Mouse (Mus musculus) liver, adult 2 months (tissue): ENCODE data around the gene Rab31. TPM values are rescaled to one million over a fixed set of nuclear protein-coding genes. Genes with fewer than 3 reads are reported as not detected.

Experiments
- DNase-seq: peaks from one replicate; pipeline ENCODE4 v3.0.0-alpha.2; 2011; ENCODE audit warnings: low read depth, low spot score; ENCODE audit errors: extremely low read depth
- H3K27ac ChIP-seq: fragments of 200-500 bp; replicated peaks from 2 replicates; pipeline ENCODE4 v1.5.1; 2012; ENCODE audit warnings: low read depth, mild to moderate bottlenecking, control low read depth, inconsistent platforms, low read length; ENCODE audit not compliant: insufficient read depth
- H3K27me3 ChIP-seq: fragments of 200-500 bp; 2 replicates; pipeline ENCODE4 v1.6.1; 2012; ENCODE audit warnings: mild to moderate bottlenecking, moderate library complexity, low read length, inconsistent platforms; ENCODE audit not compliant: control insufficient read depth, insufficient read depth
- H3K36me3 ChIP-seq: fragments of 200-500 bp; 2 replicates; pipeline ENCODE4 v1.6.1; 2012; ENCODE audit warnings: low read length, inconsistent platforms; ENCODE audit not compliant: control insufficient read depth, insufficient read depth
- H3K4me1 ChIP-seq: fragments of 200-500 bp; 2 replicates; pipeline ENCODE4 v1.6.1; 2011; ENCODE audit warnings: low read length; ENCODE audit not compliant: control insufficient read depth, insufficient read depth
- H3K4me3 ChIP-seq: fragments of 200-500 bp; 2 replicates; pipeline ENCODE4 v1.5.1; 2011; ENCODE audit warnings: low read depth, mild to moderate bottlenecking, control low read depth, low read length, moderate library complexity; ENCODE audit not compliant: insufficient read depth
- H3K79me2 ChIP-seq: fragments of 200-500 bp; 2 replicates; pipeline ENCODE4 v1.6.1; 2012; ENCODE audit warnings: inconsistent platforms, mild to moderate bottlenecking, low read length, moderate library complexity; ENCODE audit not compliant: control insufficient read depth, insufficient read depth
- H3K9ac ChIP-seq: fragments of 200-500 bp; 2 replicates; pipeline ENCODE4 v1.6.1; 2012; ENCODE audit warnings: low read depth, mild to moderate bottlenecking, control low read depth, inconsistent platforms, low read length
- CTCF ChIP-seq: fragments of 200-500 bp; IDR thresholded peaks from 2 replicates; pipeline ENCODE4 v1.5.1; 2011; ENCODE audit warnings: low read depth, low read length, control low read depth
- POLR2A ChIP-seq: fragments of 200-500 bp; IDR thresholded peaks from 2 replicates; pipeline ENCODE4 v1.6.1; 2011; ENCODE audit warnings: low read length, control low read depth; ENCODE audit not compliant: insufficient read depth; ENCODE audit errors: extremely low read depth
- WGBS: fragments of 180-500 bp; shearing (Covaris S2); methylation state at CpG from one replicate; pipeline ENCODE4 v1.1.7; 2018; 5-methylcytosine and 5-hydroxymethylcytosine counted together
- polyA plus RNA-seq: library from polyadenylated mRNA; depleted of rRNA; stranded (reverse); fragments of >200 nt; gene quantifications from 2 replicates; pipeline ENCODE4 v1.2.3, GENCODE M21; 2012
- total RNA-seq: library from RNA; depleted of rRNA; stranded (reverse); fragments of >200 nt; gene quantifications from 2 replicates; pipeline ENCODE4 v1.2.3, GENCODE M21; 2014

Rab31 gene
- total and polyA plus RNA-seq, 2 experiments: 3.5 to 5.4 TPM

DNA sequence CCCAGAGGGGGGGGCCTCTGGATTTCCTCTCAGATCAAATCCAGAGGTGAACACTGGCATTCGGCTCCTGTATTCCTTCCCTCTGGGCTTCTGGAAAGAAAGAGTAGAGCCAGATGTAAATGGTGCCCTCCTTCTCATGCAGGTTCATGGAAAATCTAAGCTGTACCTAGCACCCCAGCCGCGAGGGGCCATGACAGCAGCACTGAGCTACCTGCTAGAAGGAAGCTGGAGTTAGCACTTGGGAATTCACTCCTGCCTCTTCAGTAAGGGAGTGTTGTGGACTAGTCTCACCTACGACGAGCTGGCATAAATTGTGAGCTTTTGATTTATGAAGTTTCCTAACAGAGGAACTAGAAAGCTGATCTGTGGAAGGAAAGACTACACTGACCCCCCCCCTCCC is 129.0 kb downstream of the Rab31 start:
- Histone ChIP-seq H3K27ac (no peak overlapping the region), H3K4me3 (no peak overlapping the region), H3K27me3 (no peaks in the 10 kb centered on the region), H3K4me1 (no peaks in the 10 kb centered on the region), H3K9ac (no peak overlapping the region), H3K79me2 (no peaks in the 10 kb centered on the region), H3K36me3 (no peaks in the 10 kb centered on the region)
- no peak for TF ChIP-seq POLR2A
- no peak for TF ChIP-seq CTCF
- no peak for DNase-seq
- WGBS: 88% methylated on average over 5 of the region's 5 CpGs

DNA sequence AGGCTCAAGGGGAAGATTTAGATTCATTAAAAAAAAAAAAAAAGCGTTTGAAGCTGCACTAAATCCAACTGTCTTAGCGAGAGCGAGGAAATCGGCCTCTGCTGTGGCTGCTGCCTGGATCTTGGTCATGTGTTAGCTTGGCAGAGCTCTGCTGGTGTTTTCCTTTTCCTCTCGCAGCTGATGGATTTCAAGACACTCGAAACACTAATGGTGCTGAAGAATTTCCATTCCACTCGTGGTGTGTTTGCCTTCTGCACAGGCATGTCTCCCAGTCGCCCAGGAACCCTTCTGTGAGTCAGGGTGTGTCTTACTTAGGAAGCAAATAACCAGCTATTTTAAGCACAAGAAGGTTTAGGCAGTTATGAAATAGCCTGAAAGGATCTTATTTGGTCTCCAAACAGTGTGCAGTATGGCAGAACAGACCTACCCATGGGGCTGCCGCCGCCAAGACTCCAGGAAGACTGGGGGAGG is 129.5 kb downstream of the Rab31 start:
- no peaks in the 10 kb centered on the region for H3K27me3 ChIP-seq
- DNase-seq: no peak
- TF ChIP-seq POLR2A (no peak), CTCF (no peak)
- no peak overlapping the region for H3K9ac ChIP-seq
- no peak overlapping the region for H3K4me3 ChIP-seq
- H3K4me1 ChIP-seq: no peaks in the 10 kb centered on the region
- H3K27ac ChIP-seq: no peak overlapping the region
- no peaks in the 10 kb centered on the region for H3K36me3 ChIP-seq
- no peaks in the 10 kb centered on the region for H3K79me2 ChIP-seq
- 60% methylated on average over 10 of the region's 10 CpGs for WGBS

DNA sequence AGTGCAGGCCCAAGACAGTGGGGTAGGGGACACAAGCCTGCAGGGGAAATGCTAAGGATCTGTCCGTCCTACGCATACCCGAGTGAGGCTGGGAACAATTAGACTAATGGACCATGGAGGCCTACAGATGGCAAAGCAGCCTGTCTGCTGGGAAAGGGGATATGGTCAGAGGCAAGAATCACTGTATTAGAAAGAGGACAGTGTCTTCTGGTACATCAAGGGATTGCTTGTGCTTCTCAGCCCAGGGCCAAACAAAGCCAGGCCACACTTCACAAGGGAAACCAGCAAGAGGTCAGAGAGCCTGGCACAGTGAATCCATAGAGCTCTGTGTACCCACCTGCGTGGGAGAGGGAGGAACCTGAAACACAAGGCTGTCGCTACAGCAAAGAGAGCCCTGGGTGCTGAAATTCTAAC is 130.0 kb downstream of the Rab31 start:
- no peaks in the 10 kb centered on the region for H3K27me3 ChIP-seq
- 85% methylated on average over 5 of the region's 5 CpGs for WGBS
- no peak for TF ChIP-seq CTCF
- TF ChIP-seq POLR2A: no peak

GRCm38 (mm10) chr17:65641734-65642218 is 130.8 kb downstream of the Rab31 start, which contains the start of gene Txndc2:
Txndc2 (minus strand) TSS chr17:65642168.
- TF ChIP-seq CTCF: no peak
- no peak for TF ChIP-seq POLR2A
- no peaks in the 10 kb centered on the region for H3K27me3 ChIP-seq
- 87% methylated on average over 11 of the region's 11 CpGs for WGBS
- H3K4me1 ChIP-seq: no peaks in the 10 kb centered on the region
- no peak within 1 kb of the TSS for H3K9ac ChIP-seq
- H3K79me2 ChIP-seq: no peaks in the 10 kb centered on the region
- H3K27ac ChIP-seq: no peak within 1 kb of the TSS
- no peak within 1 kb of the TSS for H3K4me3 ChIP-seq
- no peaks in the 10 kb centered on the region for H3K36me3 ChIP-seq
- DNase-seq: no peak

More for the DNA sequence above, 130.0 kb downstream of the Rab31 start:
- no peak overlapping the region for H3K27ac ChIP-seq
- H3K4me3 ChIP-seq: no peak overlapping the region
- no peaks in the 10 kb centered on the region for H3K79me2 ChIP-seq
- H3K36me3 ChIP-seq: no peaks in the 10 kb centered on the region
- no peak for DNase-seq
- no peaks in the 10 kb centered on the region for H3K4me1 ChIP-seq
- no peak overlapping the region for H3K9ac ChIP-seq

- Histone ChIP-seq H3K4me3 (no peak overlapping the region), H3K79me2 (no peaks in the 10 kb centered on the region), H3K4me1 (no peaks in the 10 kb centered on the region), H3K27ac (no peak overlapping the region), H3K9ac (no peak overlapping the region), H3K36me3 (no peaks in the 10 kb centered on the region), H3K27me3 (no peaks in the 10 kb centered on the region)
- DNase-seq: no peak
- WGBS: 96% methylated on average over 1 of the region's 1 CpGs
- TF ChIP-seq CTCF: no peak
- TF ChIP-seq POLR2A: no peak
Observed at GRCm38 (mm10) chr17:65639144-65639543, 133.4 kb downstream of the Rab31 start.

GRCm38 (mm10) chr17:65635715-65636360 is 136.7 kb downstream of the Rab31 start:
- Histone ChIP-seq H3K27ac (no peak overlapping the region), H3K36me3 (no peaks in the 10 kb centered on the region), H3K4me3 (no peak overlapping the region), H3K79me2 (no peaks in the 10 kb centered on the region), H3K9ac (no peak overlapping the region), H3K27me3 (no peaks in the 10 kb centered on the region), H3K4me1 (no peaks in the 10 kb centered on the region)
- TF ChIP-seq POLR2A: no peak
- no peak for TF ChIP-seq CTCF
- DNase-seq: no peak
- WGBS: 71% methylated on average over 14 of the region's 14 CpGs
